Mouse (Mus musculus): ENCODE data around the gene Ush2a.

The Ush2a gene

GRCm38 (mm10) chr1:188772516-188773229, 510.9 kb downstream of the Ush2a start:
- DNase-seq (ENCODE audit: low spot score in 2 of 2) = no peak

- no peak for DNase-seq (ENCODE audit: low spot score in 2 of 2)
Observed at GRCm38 (mm10) chr1:188773631-188774030, 511.8 kb downstream of the Ush2a start.

- DNase-seq (ENCODE audit: low spot score in 2 of 2) = no peak
Observed at GRCm38 (mm10) chr1:188777556-188778161, 515.8 kb downstream of the Ush2a start.

- DNase-seq (ENCODE audit: low spot score in 2 of 2) = no peak
Observed at GRCm38 (mm10) chr1:188785056-188785455, 523.2 kb downstream of the Ush2a start.

- DNase-seq (ENCODE audit: low spot score in 2 of 2) = no peak
Observed at GRCm38 (mm10) chr1:188805069-188805468, 543.2 kb downstream of the Ush2a start.

GRCm38 (mm10) chr1:188805852-188806251, 544.0 kb downstream of the Ush2a start:
- no peak for DNase-seq (ENCODE audit: low spot score in 2 of 2)

GRCm38 (mm10) chr1:188810631-188811030, 548.8 kb downstream of the Ush2a start:
- no peak for DNase-seq (ENCODE audit: low spot score in 2 of 2)

GRCm38 (mm10) chr1:188815072-188815471, 553.2 kb downstream of the Ush2a start:
- no peak for DNase-seq (ENCODE audit: low spot score in 2 of 2)

- DNase-seq (ENCODE audit: low spot score in 2 of 2) = no peak
Observed at GRCm38 (mm10) chr1:188824195-188824594, 562.4 kb downstream of the Ush2a start.

- DNase-seq (ENCODE audit: low spot score in 2 of 2) = no peak
Observed at GRCm38 (mm10) chr1:188824878-188825532, 563.2 kb downstream of the Ush2a start.

- no peak for DNase-seq (ENCODE audit: low spot score in 2 of 2)
Observed at GRCm38 (mm10) chr1:188830527-188831407, 568.9 kb downstream of the Ush2a start.

- no peak for DNase-seq (ENCODE audit: low spot score in 2 of 2)
Observed at GRCm38 (mm10) chr1:188833906-188834305, 572.1 kb downstream of the Ush2a start.

- no peak for DNase-seq (ENCODE audit: low spot score in 2 of 2)
Observed at GRCm38 (mm10) chr1:188834770-188835169, 572.9 kb downstream of the Ush2a start.

- DNase-seq (ENCODE audit: low spot score in 2 of 2) = no peak
Observed at GRCm38 (mm10) chr1:188837613-188838295, 575.9 kb downstream of the Ush2a start.

- DNase-seq (ENCODE audit: low spot score in 2 of 2) = no peak
Observed at GRCm38 (mm10) chr1:188847242-188847641, 585.4 kb downstream of the Ush2a start.

GRCm38 (mm10) chr1:188852776-188853175, 591.0 kb downstream of the Ush2a start:
- no peak for DNase-seq (ENCODE audit: low spot score in 2 of 2)

GRCm38 (mm10) chr1:188854240-188854639, 592.4 kb downstream of the Ush2a start:
- no peak for DNase-seq (ENCODE audit: low spot score in 2 of 2)

- no peak for DNase-seq (ENCODE audit: low spot score in 2 of 2)
Observed at GRCm38 (mm10) chr1:188855034-188855433, 593.2 kb downstream of the Ush2a start.

- DNase-seq (ENCODE audit: low spot score in 2 of 2) = no peak
Observed at GRCm38 (mm10) chr1:188859718-188860117, 597.9 kb downstream of the Ush2a start.

- DNase-seq (ENCODE audit: low spot score in 2 of 2) = no peak
Observed at GRCm38 (mm10) chr1:188865881-188866280, 604.1 kb downstream of the Ush2a start.

- DNase-seq (ENCODE audit: low spot score in 2 of 2) = no peak
Observed at GRCm38 (mm10) chr1:188866515-188866914, 604.7 kb downstream of the Ush2a start.
